Mouse (Mus musculus): ENCODE measurements around the gene Celsr3.

The Celsr3 gene

DNA sequence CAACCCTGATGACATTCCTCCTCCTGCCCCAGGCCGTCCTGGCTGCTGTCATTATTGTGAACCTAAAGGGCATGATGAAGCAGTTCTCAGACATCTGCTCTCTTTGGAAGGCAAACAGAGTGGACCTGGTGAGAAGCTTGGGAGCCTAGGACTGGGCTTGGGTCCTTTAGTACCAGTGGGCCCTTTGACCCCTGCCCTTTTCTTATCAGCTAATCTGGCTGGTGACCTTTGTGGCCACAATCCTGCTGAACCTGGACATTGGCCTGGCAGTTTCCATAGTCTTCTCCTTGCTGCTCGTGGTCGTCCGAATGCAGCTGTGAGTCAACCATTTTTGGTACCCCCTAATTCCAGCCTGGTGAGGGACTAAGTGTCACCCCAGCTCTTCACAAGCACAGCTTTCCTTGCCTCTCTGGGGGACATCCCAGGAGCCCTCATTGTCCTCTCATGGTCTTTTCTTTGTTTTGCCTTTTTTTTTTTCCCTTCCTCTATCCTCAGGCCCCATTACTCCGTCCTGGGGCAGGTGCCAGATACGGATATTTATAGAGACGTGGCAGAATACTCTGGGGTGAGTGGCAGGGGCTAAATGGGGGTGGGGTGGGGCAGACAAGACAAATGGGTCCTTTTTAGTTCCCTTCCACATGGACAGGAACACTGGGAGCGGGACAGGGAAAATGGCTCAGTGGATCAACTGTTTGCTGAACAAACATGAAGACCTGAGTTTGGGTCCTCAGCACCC is 32.8 kb downstream of the Celsr3 start:
- no peak for DNase-seq
